Mouse (Mus musculus): Measurements from ENCODE around the gene Gm11568. TPM values are rescaled to one million over a fixed set of nuclear protein-coding genes. Genes with fewer than 3 reads are reported as not detected.

Gm11568 gene
- polyA plus RNA-seq, 1 experiment from 2014 or later, result not detected

GRCm38 (mm10) chr11:99907620-99908019, 49.9 kb downstream of the Gm11568 start, which contains the start of gene Krtap31-1:
TSS of gene Krtap31-1 (plus strand) at chr11:99907920.
- no peak within 1 kb of the TSS for H3K4me2 ChIP-seq (replicated peaks; ENCODE audit: low read depth)
- TF ChIP-seq EP300 (optimal IDR thresholded peaks at IDR 0.05), result no peak
- TF ChIP-seq CTCF (IDR thresholded peaks at IDR 0.05; ENCODE audit: low read depth), result no peak
- H3K4me1 ChIP-seq (replicated peaks; ENCODE audit: control insufficient read depth, insufficient read depth), result no peaks in the 10 kb centered on the region
- H3K9me3 ChIP-seq (ENCODE audit: control insufficient read depth, low read length), result no peaks in the 10 kb centered on the region
- no peaks in the 10 kb centered on the region for H3K27me3 ChIP-seq (ENCODE audit: control insufficient read depth, insufficient read depth, low read length)
- no peak for ATAC-seq (ENCODE audit: low FRiP score, low TSS enrichment)
- no peak for DNase-seq (ENCODE audit: low spot score)
- no peak within 1 kb of the TSS for H3K9ac ChIP-seq (ENCODE audit: low read length)
- H3K36me3 ChIP-seq (ENCODE audit: control insufficient read depth, insufficient read depth, low read length), result no peaks in the 10 kb centered on the region
- H3K4me3 ChIP-seq (ENCODE audit: low read depth, low read length), result no peak within 1 kb of the TSS
- 65% methylated on average over 2 of the region's 2 CpGs for WGBS
- H3K27ac ChIP-seq (replicated peaks), result no peak within 1 kb of the TSS

Other genes with a start within 250 kb of the Gm11568 start
- not detected in 2 replicates for gene Gm11937, start 247.7 kb upstream of the Gm11568 start, polyA plus RNA-seq (2015; fragmentation: Nextera tagmentation; extraction: Ambion mirVana)
- not detected in 2 replicates for gene Krtap2-4, start 243.1 kb upstream of the Gm11568 start, polyA plus RNA-seq (2015; fragmentation: Nextera tagmentation; extraction: Ambion mirVana)
- not detected in 2 replicates for gene Gm11562, start 237.5 kb upstream of the Gm11568 start, polyA plus RNA-seq (2015; fragmentation: Nextera tagmentation; extraction: Ambion mirVana)
- gene Krtap4-1, start 229.7 kb upstream of the Gm11568 start, polyA plus RNA-seq (2015; fragmentation: Nextera tagmentation; extraction: Ambion mirVana), result not detected in 2 replicates
- gene Krtap4-2, start 222.8 kb upstream of the Gm11568 start, polyA plus RNA-seq (2015; fragmentation: Nextera tagmentation; extraction: Ambion mirVana), result not detected in 2 replicates
- not detected in 2 replicates for gene Krtap4-7, start 213.8 kb upstream of the Gm11568 start, polyA plus RNA-seq (2015; fragmentation: Nextera tagmentation; extraction: Ambion mirVana)
- gene Gm11555, start 207.7 kb upstream of the Gm11568 start, polyA plus RNA-seq (2015; fragmentation: Nextera tagmentation; extraction: Ambion mirVana), result not detected in 2 replicates
- not detected in 2 replicates for gene Gm11563, start 199.0 kb upstream of the Gm11568 start, polyA plus RNA-seq (2015; fragmentation: Nextera tagmentation; extraction: Ambion mirVana)
- not detected in 2 replicates for gene Krtap4-6, start 192.0 kb upstream of the Gm11568 start, polyA plus RNA-seq (2015; fragmentation: Nextera tagmentation; extraction: Ambion mirVana)
- not detected in 2 replicates for gene Gm14190, start 167.2 kb upstream of the Gm11568 start, polyA plus RNA-seq (2015; fragmentation: Nextera tagmentation; extraction: Ambion mirVana)
- not detected in 2 replicates for gene Gm14180, start 123.6 kb upstream of the Gm11568 start, polyA plus RNA-seq (2015; fragmentation: Nextera tagmentation; extraction: Ambion mirVana)
- not detected in 2 replicates for gene Gm11595, start 85.0 kb upstream of the Gm11568 start, polyA plus RNA-seq (2015; fragmentation: Nextera tagmentation; extraction: Ambion mirVana)
- not detected in 2 replicates for gene Krtap4-8, start 77.2 kb upstream of the Gm11568 start, polyA plus RNA-seq (2015; fragmentation: Nextera tagmentation; extraction: Ambion mirVana)
- not detected in 2 replicates for gene Krtap4-9, start 72.7 kb upstream of the Gm11568 start, polyA plus RNA-seq (2015; fragmentation: Nextera tagmentation; extraction: Ambion mirVana)
- not detected in 2 replicates for gene Gm11596, start 64.5 kb upstream of the Gm11568 start, polyA plus RNA-seq (2015; fragmentation: Nextera tagmentation; extraction: Ambion mirVana)
- not detected in 2 replicates for gene Gm11569, start 59.0 kb upstream of the Gm11568 start, polyA plus RNA-seq (2015; fragmentation: Nextera tagmentation; extraction: Ambion mirVana)
- gene Gm11554, start 53.5 kb upstream of the Gm11568 start, polyA plus RNA-seq (2015; fragmentation: Nextera tagmentation; extraction: Ambion mirVana), result not detected in 2 replicates
- not detected in 2 replicates for gene Krtap4-13, start 48.0 kb upstream of the Gm11568 start, polyA plus RNA-seq (2015; fragmentation: Nextera tagmentation; extraction: Ambion mirVana)
- not detected in 2 replicates for gene Gm11564, start 42.3 kb upstream of the Gm11568 start, polyA plus RNA-seq (2015; fragmentation: Nextera tagmentation; extraction: Ambion mirVana)
- gene 2300003K06Rik, start 19.9 kb upstream of the Gm11568 start, polyA plus RNA-seq (2015; fragmentation: Nextera tagmentation; extraction: Ambion mirVana), result not detected in 2 replicates
- gene Krtap4-16, start 6.3 kb upstream of the Gm11568 start, polyA plus RNA-seq (2015; fragmentation: Nextera tagmentation; extraction: Ambion mirVana), result not detected in 2 replicates
- not detected in 2 replicates for gene Gm11559, start 6.6 kb downstream of the Gm11568 start, polyA plus RNA-seq (2015; fragmentation: Nextera tagmentation; extraction: Ambion mirVana)
- not detected in 2 replicates for gene Krtap9-1, start 15.5 kb downstream of the Gm11568 start, polyA plus RNA-seq (2015; fragmentation: Nextera tagmentation; extraction: Ambion mirVana)
- not detected in 2 replicates for gene Gm11567, start 21.3 kb downstream of the Gm11568 start, polyA plus RNA-seq (2015; fragmentation: Nextera tagmentation; extraction: Ambion mirVana)
- not detected in 2 replicates for gene Krtap31-1, start 50.0 kb downstream of the Gm11568 start, polyA plus RNA-seq (2015; fragmentation: Nextera tagmentation; extraction: Ambion mirVana)
- not detected in 2 replicates for gene Gm11565, start 56.8 kb downstream of the Gm11568 start, polyA plus RNA-seq (2015; fragmentation: Nextera tagmentation; extraction: Ambion mirVana)
- not detected in 2 replicates for gene Krtap31-2, start 78.4 kb downstream of the Gm11568 start, polyA plus RNA-seq (2015; fragmentation: Nextera tagmentation; extraction: Ambion mirVana)
- not detected in 2 replicates for gene Krtap9-5, start 90.6 kb downstream of the Gm11568 start, polyA plus RNA-seq (2015; fragmentation: Nextera tagmentation; extraction: Ambion mirVana)
- gene Krtap29-1, start 121.1 kb downstream of the Gm11568 start, polyA plus RNA-seq (2015; fragmentation: Nextera tagmentation; extraction: Ambion mirVana), result not detected in 2 replicates
- gene Krtap16-1, start 128.7 kb downstream of the Gm11568 start, polyA plus RNA-seq (2015; fragmentation: Nextera tagmentation; extraction: Ambion mirVana), result 0.10 TPM in 1 of 2 replicates, not detected in the other
- 0.25 and 0.27 TPM in 2 replicates for gene Krtap17-1, start 136.1 kb downstream of the Gm11568 start, polyA plus RNA-seq (2015; fragmentation: Nextera tagmentation; extraction: Ambion mirVana)
- 0.05 and 0.17 TPM in 2 replicates for gene Krt33a, start 158.3 kb downstream of the Gm11568 start, polyA plus RNA-seq (2015; fragmentation: Nextera tagmentation; extraction: Ambion mirVana)
- 0.06 TPM in 1 of 2 replicates, not detected in the other for gene Krt33b, start 172.0 kb downstream of the Gm11568 start, polyA plus RNA-seq (2015; fragmentation: Nextera tagmentation; extraction: Ambion mirVana)
- 0.99 and 1.0 TPM in 2 replicates for gene Krt34, start 183.6 kb downstream of the Gm11568 start, polyA plus RNA-seq (2015; fragmentation: Nextera tagmentation; extraction: Ambion mirVana)
- not detected in 2 replicates for gene Krt31, start 192.6 kb downstream of the Gm11568 start, polyA plus RNA-seq (2015; fragmentation: Nextera tagmentation; extraction: Ambion mirVana)
- 0.59 and 0.65 TPM in 2 replicates for gene Krt32, start 230.3 kb downstream of the Gm11568 start, polyA plus RNA-seq (2015; fragmentation: Nextera tagmentation; extraction: Ambion mirVana)
- 0.21 and 0.33 TPM in 2 replicates for gene Krt35, start 238.3 kb downstream of the Gm11568 start, polyA plus RNA-seq (2015; fragmentation: Nextera tagmentation; extraction: Ambion mirVana)
- gene Krt36, start 247.7 kb downstream of the Gm11568 start, polyA plus RNA-seq (2015; fragmentation: Nextera tagmentation; extraction: Ambion mirVana), result 0.30 and 0.48 TPM in 2 replicates

Measured in stomach, postnatal 0 days (tissue).